Mouse (Mus musculus) lung, postnatal 4 days (tissue): ENCODE data around the gene Oxsm.

ENCODE experiments used
- DNase-seq, 2 experiments: peaks; one replicate each; pipeline ENCODE4 v3.0.0; 2021

Oxsm gene

DNA sequence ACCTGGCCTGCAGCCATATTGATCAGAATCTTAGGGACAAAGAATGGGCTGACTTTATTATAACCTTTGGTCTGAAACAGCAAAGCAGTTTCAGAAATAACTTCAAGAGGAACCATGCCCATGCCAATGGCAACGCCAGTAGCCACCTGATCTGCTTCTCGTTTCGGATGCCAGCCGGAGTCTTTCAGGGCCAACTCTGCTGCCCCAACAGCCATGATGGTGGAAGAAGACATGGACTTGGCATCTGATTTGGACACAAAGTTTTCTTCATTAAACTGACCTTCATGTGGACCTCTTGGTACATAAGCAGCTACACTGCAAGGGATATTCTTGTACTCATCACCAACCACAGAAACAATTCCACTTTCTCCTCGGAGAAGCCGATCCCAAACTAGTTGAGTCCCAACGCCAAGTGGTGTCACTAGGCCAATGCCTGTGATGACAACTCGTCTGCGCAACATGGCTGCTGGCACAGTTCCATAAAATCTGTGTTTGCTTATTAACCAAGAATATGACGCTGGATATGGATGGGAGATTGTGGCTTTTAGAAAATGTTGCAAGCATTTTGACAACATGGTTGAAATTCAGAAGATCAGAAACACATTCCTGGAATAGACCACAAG is 7.3 kb downstream of the Oxsm start:
- DNase-seq, result no peak

DNA sequence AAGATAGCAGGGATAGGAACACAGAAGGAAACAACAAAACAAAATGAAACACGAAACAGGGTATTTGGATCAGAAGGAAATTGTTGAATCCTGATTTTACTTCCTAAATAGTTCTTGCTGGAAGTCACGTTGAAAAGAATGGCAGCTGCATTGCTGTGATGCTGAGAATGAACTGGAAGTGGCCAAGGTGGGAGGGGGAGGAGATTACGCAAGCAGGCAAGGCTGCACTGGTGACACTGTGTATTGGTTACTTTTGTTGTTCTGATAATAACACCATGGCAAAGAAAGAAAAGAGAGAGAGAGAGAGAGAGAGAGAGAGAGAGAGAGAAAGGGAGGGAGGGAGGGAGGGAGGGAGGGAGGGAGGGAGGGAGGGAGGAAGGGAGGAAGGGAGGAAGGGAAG is 13.1 kb downstream of the Oxsm start:
- no peak for DNase-seq

DNA sequence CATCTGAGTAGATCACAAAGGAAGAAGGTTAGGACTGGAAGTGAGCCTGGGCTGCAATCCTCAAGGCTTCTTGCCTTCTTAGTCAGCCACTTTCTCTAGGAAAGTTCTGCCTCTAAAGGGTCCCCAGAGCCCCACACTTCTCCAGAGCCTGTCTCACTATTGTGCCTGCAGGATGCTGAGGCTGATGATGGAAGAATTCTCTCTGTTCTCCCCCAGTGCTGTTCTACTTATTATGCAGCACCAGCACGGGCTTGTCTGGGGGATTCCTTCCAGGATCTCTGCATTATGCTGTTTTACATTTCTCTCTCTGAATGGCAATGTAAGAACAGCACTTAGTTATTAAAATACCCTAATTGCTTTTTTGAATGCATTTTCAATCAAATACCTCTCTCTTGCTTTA is 16.1 kb downstream of the Oxsm start:
- DNase-seq, result no peak

- no peak for DNase-seq
Measured at GRCm38 (mm10) chr14:16230581-16230980, 19.0 kb downstream of the Oxsm start.

- no peak for DNase-seq
Measured at GRCm38 (mm10) chr14:16229395-16229794, 20.2 kb downstream of the Oxsm start.

DNA sequence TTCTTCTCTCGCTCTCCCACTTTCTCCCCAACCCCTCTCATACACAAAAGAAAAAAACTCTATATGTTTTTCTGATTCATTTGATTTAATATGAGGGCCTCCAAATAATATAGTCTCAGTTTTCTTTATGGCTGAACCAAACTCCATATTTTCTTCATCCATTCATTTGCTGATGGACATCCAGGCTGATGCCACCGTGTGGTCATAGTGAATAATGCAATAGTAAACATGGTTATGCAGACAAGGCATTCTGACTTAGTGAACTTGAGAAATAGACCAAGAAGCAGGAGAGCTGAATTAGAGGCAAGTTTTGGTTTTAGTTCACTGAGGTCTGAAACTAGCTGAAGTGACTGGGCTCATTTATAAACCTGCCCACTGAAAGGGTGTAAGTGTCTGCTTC is 30.6 kb downstream of the Oxsm start:
- DNase-seq, result peak in 1 of 2 experiments; percentile 18

- no peak for DNase-seq
Measured at GRCm38 (mm10) chr14:16207722-16208121, 41.9 kb downstream of the Oxsm start.

DNA sequence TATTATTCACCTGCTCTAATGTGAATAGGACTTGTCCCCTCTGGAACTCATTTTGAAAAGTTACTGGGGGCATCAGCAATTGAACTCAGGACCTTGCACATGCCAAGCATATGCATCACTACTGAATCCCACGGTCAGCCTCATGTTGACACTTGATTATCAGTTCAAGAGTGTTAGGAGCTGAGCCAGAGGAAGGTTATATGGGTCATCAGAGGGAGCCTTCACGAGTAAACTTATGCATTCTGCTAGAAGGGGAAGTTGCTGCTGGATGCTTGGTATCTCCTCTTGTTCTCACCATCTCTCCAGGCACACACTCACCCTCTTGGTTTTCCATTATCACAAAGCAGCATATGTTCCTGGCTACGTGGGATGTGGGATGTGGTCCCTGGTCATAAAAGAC is 47.9 kb downstream of the Oxsm start:
- no peak for DNase-seq

DNA sequence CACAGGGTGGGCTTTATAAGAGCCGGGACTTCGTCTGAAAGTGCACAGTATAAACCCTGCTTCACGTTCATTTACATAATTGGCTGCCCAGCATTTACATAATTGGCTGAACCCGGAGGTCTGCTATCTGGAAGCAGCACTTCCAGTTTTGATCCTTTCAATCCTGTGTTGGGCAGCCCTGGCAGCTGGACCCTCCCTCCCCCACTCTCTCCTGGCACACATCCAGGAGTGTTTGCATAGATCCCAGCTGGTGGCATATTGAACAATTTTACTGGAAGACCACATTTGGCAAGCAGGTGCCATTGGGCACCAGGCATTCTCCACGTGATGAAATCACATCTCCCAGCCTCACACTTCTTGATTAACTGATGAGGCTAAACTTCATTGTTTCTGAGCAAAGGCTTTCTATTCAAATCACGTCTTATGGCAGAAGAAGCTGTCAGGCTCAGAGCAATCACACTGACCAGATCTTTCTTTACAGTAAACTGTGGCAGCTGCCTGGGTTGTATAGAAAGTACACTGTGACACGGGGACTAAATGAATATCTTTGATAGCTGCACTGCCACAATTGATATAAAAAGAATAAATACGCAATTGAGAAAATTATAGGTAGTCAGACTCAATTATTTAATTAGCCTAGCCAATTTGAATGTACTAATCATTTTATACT is 48.5 kb downstream of the Oxsm start:
- DNase-seq, result peak; percentile 23 to 31

- DNase-seq, result no peak
Measured at GRCm38 (mm10) chr14:16200220-16200912, 49.2 kb downstream of the Oxsm start.

DNA sequence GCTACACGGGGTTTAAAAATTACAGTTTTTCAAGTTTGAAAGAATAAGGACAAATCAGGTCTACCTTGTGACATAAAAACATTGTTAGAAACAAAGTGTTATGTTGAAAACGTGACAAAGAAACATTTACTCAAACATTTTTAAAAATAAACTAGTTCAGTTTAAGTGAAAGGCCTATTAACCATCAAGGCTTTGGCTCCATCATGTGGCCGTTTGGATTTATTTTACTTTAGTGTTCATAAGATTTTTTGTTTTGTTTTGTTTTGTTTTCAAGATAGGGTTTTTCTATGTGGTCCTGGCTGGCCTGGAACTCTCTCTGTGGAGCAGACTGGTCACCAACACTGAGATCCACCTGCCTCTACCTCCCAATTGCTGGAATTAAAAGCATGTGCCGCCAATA is 53.1 kb downstream of the Oxsm start:
- no peak for DNase-seq

- DNase-seq, result no peak
Measured at GRCm38 (mm10) chr14:16195486-16195885, 54.1 kb downstream of the Oxsm start.

GRCm38 (mm10) chr14:16194125-16194524 is 55.5 kb downstream of the Oxsm start:
- no peak for DNase-seq

DNA sequence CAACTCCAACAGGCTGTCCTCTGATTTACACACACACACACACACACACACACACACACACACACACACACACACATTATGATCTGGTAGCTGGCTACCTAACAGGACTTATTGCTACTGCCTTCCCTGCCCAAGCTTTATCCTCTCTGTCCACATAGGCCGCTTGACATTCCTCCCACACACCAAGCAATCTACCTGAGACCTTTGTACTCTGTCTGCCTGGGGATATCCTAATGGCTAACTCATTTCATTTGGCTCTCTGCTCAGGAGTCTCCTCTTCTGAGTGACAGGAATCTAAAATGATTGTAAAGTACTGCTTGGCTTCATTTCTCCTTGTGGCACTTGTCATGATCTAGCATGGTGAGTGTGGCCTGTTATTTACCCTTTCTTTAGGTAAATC is 60.5 kb downstream of the Oxsm start:
- DNase-seq, result no peak
